Mouse (Mus musculus) liver, adult 2 months (tissue): ENCODE measurements around the gene Prmt1. TPM values are rescaled to one million over a fixed set of nuclear protein-coding genes. Genes with fewer than 3 reads are reported as not detected.

ENCODE experiments used
- DNase-seq: peaks from one replicate; pipeline ENCODE4 v3.0.0-alpha.2; 2011; ENCODE audit warnings: low read depth, low spot score; ENCODE audit errors: extremely low read depth
- H3K27ac ChIP-seq: fragments of 200-500 bp; replicated peaks from 2 replicates; pipeline ENCODE4 v1.5.1; 2012; ENCODE audit warnings: low read depth, mild to moderate bottlenecking, control low read depth, inconsistent platforms, low read length; ENCODE audit not compliant: insufficient read depth
- H3K27me3 ChIP-seq: fragments of 200-500 bp; 2 replicates; pipeline ENCODE4 v1.6.1; 2012; ENCODE audit warnings: mild to moderate bottlenecking, moderate library complexity, low read length, inconsistent platforms; ENCODE audit not compliant: control insufficient read depth, insufficient read depth
- H3K36me3 ChIP-seq: fragments of 200-500 bp; 2 replicates; pipeline ENCODE4 v1.6.1; 2012; ENCODE audit warnings: low read length, inconsistent platforms; ENCODE audit not compliant: control insufficient read depth, insufficient read depth
- H3K4me1 ChIP-seq: fragments of 200-500 bp; 2 replicates; pipeline ENCODE4 v1.6.1; 2011; ENCODE audit warnings: low read length; ENCODE audit not compliant: control insufficient read depth, insufficient read depth
- H3K4me3 ChIP-seq: fragments of 200-500 bp; 2 replicates; pipeline ENCODE4 v1.5.1; 2011; ENCODE audit warnings: low read depth, mild to moderate bottlenecking, control low read depth, low read length, moderate library complexity; ENCODE audit not compliant: insufficient read depth
- H3K79me2 ChIP-seq: fragments of 200-500 bp; 2 replicates; pipeline ENCODE4 v1.6.1; 2012; ENCODE audit warnings: inconsistent platforms, mild to moderate bottlenecking, low read length, moderate library complexity; ENCODE audit not compliant: control insufficient read depth, insufficient read depth
- H3K9ac ChIP-seq: fragments of 200-500 bp; 2 replicates; pipeline ENCODE4 v1.6.1; 2012; ENCODE audit warnings: low read depth, mild to moderate bottlenecking, control low read depth, inconsistent platforms, low read length
- CTCF ChIP-seq: fragments of 200-500 bp; IDR thresholded peaks from 2 replicates; pipeline ENCODE4 v1.5.1; 2011; ENCODE audit warnings: low read depth, low read length, control low read depth
- POLR2A ChIP-seq: fragments of 200-500 bp; IDR thresholded peaks from 2 replicates; pipeline ENCODE4 v1.6.1; 2011; ENCODE audit warnings: low read length, control low read depth; ENCODE audit not compliant: insufficient read depth; ENCODE audit errors: extremely low read depth
- WGBS: fragments of 180-500 bp; shearing (Covaris S2); methylation state at CpG from one replicate; pipeline ENCODE4 v1.1.7; 2018; 5-methylcytosine and 5-hydroxymethylcytosine counted together
- polyA plus RNA-seq: library from polyadenylated mRNA; depleted of rRNA; stranded (reverse); fragments of >200 nt; gene quantifications from 2 replicates; pipeline ENCODE4 v1.2.3, GENCODE M21; 2012
- total RNA-seq: library from RNA; depleted of rRNA; stranded (reverse); fragments of >200 nt; gene quantifications from 2 replicates; pipeline ENCODE4 v1.2.3, GENCODE M21; 2014

The Prmt1 gene
- total and polyA plus RNA-seq, 2 experiments: 15.9 to 36.1 TPM

GRCm38 (mm10) chr7:45028351-45028750 lies 42.0 kb upstream of the Prmt1 start:
- H3K4me3 ChIP-seq: no peak overlapping the region
- DNase-seq: no peak
- H3K27me3 ChIP-seq: no peaks in the 10 kb centered on the region
- WGBS: 90% methylated on average over 11 of the region's 11 CpGs
- H3K27ac ChIP-seq: no peak overlapping the region
- H3K9ac ChIP-seq: no peak overlapping the region
- H3K79me2 ChIP-seq: no peaks in the 10 kb centered on the region
- peaks cover 7% of the 10 kb centered on the region for H3K4me1 ChIP-seq
- peaks cover 13% of the 10 kb centered on the region; the same call in 1 of the 2 replicates for H3K36me3 ChIP-seq
- TF ChIP-seq POLR2A (no peak), CTCF (no peak)

GRCm38 (mm10) chr7:45027761-45028160 lies 41.4 kb upstream of the Prmt1 start:
- no peak for DNase-seq
- Histone ChIP-seq H3K9ac (no peak overlapping the region), H3K79me2 (no peaks in the 10 kb centered on the region), H3K27ac (no peak overlapping the region), H3K4me3 (no peak overlapping the region), H3K36me3 (peaks cover 10% of the 10 kb centered on the region; the same call in 1 of the 2 replicates), H3K27me3 (no peaks in the 10 kb centered on the region), H3K4me1 (peaks cover 7% of the 10 kb centered on the region)
- TF ChIP-seq CTCF (no peak), POLR2A (no peak)
- 88% methylated on average over 9 of the region's 9 CpGs for WGBS

GRCm38 (mm10) chr7:45026256-45026655 lies 39.9 kb upstream of the Prmt1 start:
- peaks cover 7% of the 10 kb centered on the region for H3K4me1 ChIP-seq
- no peak for DNase-seq
- no peaks in the 10 kb centered on the region for H3K27me3 ChIP-seq
- H3K36me3 ChIP-seq: peaks cover 7% of the 10 kb centered on the region; the same call in 1 of the 2 replicates
- no peak overlapping the region for H3K4me3 ChIP-seq
- TF ChIP-seq POLR2A: no peak
- TF ChIP-seq CTCF: no peak
- 89% methylated on average over 2 of the region's 2 CpGs for WGBS
- no peaks in the 10 kb centered on the region for H3K79me2 ChIP-seq
- no peak overlapping the region for H3K9ac ChIP-seq
- H3K27ac ChIP-seq: peak overlapping the region; percentile 11; the same call in 1 of the 2 replicates

GRCm38 (mm10) chr7:45025601-45026220 lies 39.3 kb upstream of the Prmt1 start:
- TF ChIP-seq POLR2A (no peak), CTCF (no peak)
- WGBS: 18% methylated on average over 8 of the region's 8 CpGs
- Histone ChIP-seq H3K4me1 (peaks cover 7% of the 10 kb centered on the region), H3K27ac (peak overlapping the region; percentile 42), H3K27me3 (no peaks in the 10 kb centered on the region), H3K9ac (no peak overlapping the region), H3K4me3 (no peak overlapping the region), H3K79me2 (no peaks in the 10 kb centered on the region), H3K36me3 (peaks cover 4% of the 10 kb centered on the region; the same call in 1 of the 2 replicates)
- DNase-seq: peak; percentile 94

GRCm38 (mm10) chr7:45024281-45025248 lies 38.2 kb upstream of the Prmt1 start:
- 73% methylated on average over 15 of the region's 15 CpGs for WGBS
- H3K9ac ChIP-seq: no peak overlapping the region
- no peaks in the 10 kb centered on the region for H3K27me3 ChIP-seq
- peaks cover 2% of the 10 kb centered on the region; the same call in 1 of the 2 replicates for H3K36me3 ChIP-seq
- H3K27ac ChIP-seq: no peak overlapping the region
- TF ChIP-seq CTCF: no peak
- no peak for TF ChIP-seq POLR2A
- no peak overlapping the region for H3K4me3 ChIP-seq
- peak; percentile 66 for DNase-seq
- H3K79me2 ChIP-seq: no peaks in the 10 kb centered on the region
- peaks cover 7% of the 10 kb centered on the region for H3K4me1 ChIP-seq
